Mouse (Mus musculus) embryonic facial prominence, embryonic 14.5 days (tissue): ENCODE results near the gene Xntrpc. TPM values are rescaled to one million over a fixed set of nuclear protein-coding genes. Genes with fewer than 3 reads are reported as not detected.
A peak's percentile ranks its signal among the peaks of the same experiment; 100 is the strongest.

Source experiments
- ATAC-seq: fragments of 200-750 bp; cut with Nextera tagmentation; 2 replicates; pipeline ENCODE4 v1.8.0; 2017; ENCODE audit warnings: low read depth, moderate number of reproducible peaks, moderate TSS enrichment
- DNase-seq: peaks from one replicate; pipeline ENCODE4 v3.0.0-alpha.2; 2015; ENCODE audit warnings: low spot score
- H3K27ac ChIP-seq: fragments of 300-500 bp; sonication (generic); replicated peaks from 2 replicates; pipeline ENCODE4 v1.5.1; 2014; ENCODE audit warnings: low read depth, mild to moderate bottlenecking, low read length, moderate library complexity
- H3K27me3 ChIP-seq: fragments of 300-500 bp; sonication (generic); replicated peaks from 2 replicates; pipeline ENCODE4 v1.6.1; 2014; ENCODE audit warnings: low read length; ENCODE audit not compliant: control insufficient read depth, insufficient read depth
- H3K36me3 ChIP-seq: fragments of 300-500 bp; sonication (generic); 2 replicates; pipeline ENCODE4 v1.6.1; 2014; ENCODE audit warnings: low read length, mixed read lengths; ENCODE audit not compliant: control insufficient read depth, insufficient read depth
- H3K4me1 ChIP-seq: fragments of 300-500 bp; sonication (generic); 2 replicates; pipeline ENCODE4 v1.6.1; 2014; ENCODE audit warnings: antibody characterized with exemption, low read length; ENCODE audit not compliant: control insufficient read depth, insufficient read depth
- H3K4me2 ChIP-seq: fragments of 300-500 bp; sonication (generic); 2 replicates; pipeline ENCODE4 v1.6.1; 2014; ENCODE audit warnings: low read depth, mild to moderate bottlenecking, low read length, moderate library complexity, mixed read lengths
- H3K4me3 ChIP-seq: fragments of 300-500 bp; sonication (generic); 2 replicates; pipeline ENCODE4 v1.5.1; 2014; ENCODE audit warnings: low read depth, mild to moderate bottlenecking, low read length
- H3K9ac ChIP-seq: fragments of 300-500 bp; sonication (generic); 2 replicates; pipeline ENCODE4 v1.6.1; 2014; ENCODE audit warnings: low read depth, mild to moderate bottlenecking, low read length, moderate library complexity, mixed read lengths
- H3K9me3 ChIP-seq: fragments of 300-500 bp; sonication (generic); 2 replicates; pipeline ENCODE4 v1.6.1; 2016; ENCODE audit warnings: low read length; ENCODE audit not compliant: control insufficient read depth
- WGBS: fragments of 180-500 bp; shearing (Covaris S2); extraction: QIAGEN DNeasy Blood & Tissue Kit; methylation state at CpG from one replicate; pipeline ENCODE4 v1.1.7; 2014; 5-methylcytosine and 5-hydroxymethylcytosine counted together
- polyA plus RNA-seq: library from polyadenylated mRNA; unstranded; fragments of >200 nt; fragmentation: Nextera tagmentation; extraction: Ambion mirVana; gene quantifications from 2 replicates; pipeline ENCODE4 v1.2.1, GENCODE M21; 2014

Xntrpc gene
- polyA plus RNA-seq, 1 experiment from 2014 or later = 0.84 TPM

- H3K9ac ChIP-seq = no peak overlapping the region
- H3K9me3 ChIP-seq = no peaks in the 10 kb centered on the region
- H3K4me2 ChIP-seq = no peak overlapping the region
- H3K4me3 ChIP-seq = no peak overlapping the region
- DNase-seq = no peak
- WGBS = 83% methylated on average over 1 of the region's 1 CpGs
- H3K36me3 ChIP-seq = no peaks in the 10 kb centered on the region
- no peak for ATAC-seq
- no peaks in the 10 kb centered on the region for H3K4me1 ChIP-seq
- no peak overlapping the region for H3K27ac ChIP-seq
- H3K27me3 ChIP-seq = no peaks in the 10 kb centered on the region
Observed at GRCm38 (mm10) chr7:102108206-102108605, 42.7 kb downstream of the Xntrpc start.

GRCm38 (mm10) chr7:102109171-102109570 lies 43.7 kb downstream of the Xntrpc start, which contains the start of gene Art5:
Gene Art5 (minus strand): TSS chr7:102109489.
- ATAC-seq (no peak), DNase-seq (no peak)
- Histone ChIP-seq H3K4me2 (no peak within 1 kb of the TSS), H3K4me3 (no peak within 1 kb of the TSS), H3K4me1 (no peaks in the 10 kb centered on the region), H3K9me3 (no peaks in the 10 kb centered on the region), H3K27me3 (no peaks in the 10 kb centered on the region), H3K27ac (no peak within 1 kb of the TSS), H3K36me3 (no peaks in the 10 kb centered on the region), H3K9ac (no peak within 1 kb of the TSS)
- WGBS = 72% methylated on average over 7 of the region's 7 CpGs

GRCm38 (mm10) chr7:102109746-102110145 lies 44.2 kb downstream of the Xntrpc start:
- Histone ChIP-seq H3K36me3 (no peaks in the 10 kb centered on the region), H3K27ac (no peak overlapping the region), H3K4me3 (no peak overlapping the region), H3K4me1 (no peaks in the 10 kb centered on the region), H3K4me2 (no peak overlapping the region), H3K9me3 (no peaks in the 10 kb centered on the region), H3K9ac (no peak overlapping the region), H3K27me3 (no peaks in the 10 kb centered on the region)
- ATAC-seq = no peak
- WGBS = 91% methylated on average over 4 of the region's 4 CpGs
- DNase-seq = no peak

- Histone ChIP-seq H3K4me3 (no peak overlapping the region), H3K4me1 (no peaks in the 10 kb centered on the region), H3K9ac (no peak overlapping the region), H3K4me2 (no peak overlapping the region), H3K36me3 (peaks cover 4% of the 10 kb centered on the region), H3K9me3 (no peaks in the 10 kb centered on the region), H3K27me3 (no peaks in the 10 kb centered on the region), H3K27ac (no peak overlapping the region)
- 79% methylated on average over 33 of the region's 45 CpGs for WGBS
- no peak for ATAC-seq
- no peak for DNase-seq
Observed at GRCm38 (mm10) chr7:102113151-102113729, 47.7 kb downstream of the Xntrpc start.

- H3K27ac ChIP-seq = no peak within 1 kb of the TSS
- H3K9me3 ChIP-seq = no peaks in the 10 kb centered on the region
- no peaks in the 10 kb centered on the region for H3K27me3 ChIP-seq
- no peaks in the 10 kb centered on the region for H3K4me1 ChIP-seq
- no peak within 1 kb of the TSS for H3K4me3 ChIP-seq
- 46% methylated on average over 7 of the region's 7 CpGs for WGBS
- ATAC-seq (peak; percentile 54; the same call in 1 of the 2 replicates), DNase-seq (no peak)
- H3K9ac ChIP-seq = no peak within 1 kb of the TSS
- no peak within 1 kb of the TSS for H3K4me2 ChIP-seq
- peaks cover 38% of the 10 kb centered on the region for H3K36me3 ChIP-seq
Observed at GRCm38 (mm10) chr7:102116579-102117331, 51.2 kb downstream of the Xntrpc start, which contains the start of gene Chrna10. Gene Chrna10 (minus strand): TSS chr7:102116828.

GRCm38 (mm10) chr7:102117382-102117781 lies 51.9 kb downstream of the Xntrpc start:
- DNase-seq (no peak), ATAC-seq (no peak)
- no peak overlapping the region for H3K4me2 ChIP-seq
- H3K27me3 ChIP-seq = no peaks in the 10 kb centered on the region
- H3K9ac ChIP-seq = no peak overlapping the region
- no peaks in the 10 kb centered on the region for H3K9me3 ChIP-seq
- 67% methylated on average over 6 of the region's 6 CpGs for WGBS
- H3K4me1 ChIP-seq = no peaks in the 10 kb centered on the region
- H3K4me3 ChIP-seq = no peak overlapping the region
- H3K36me3 ChIP-seq = peaks cover 44% of the 10 kb centered on the region
- no peak overlapping the region for H3K27ac ChIP-seq

- ATAC-seq (no peak), DNase-seq (no peak)
- Histone ChIP-seq H3K4me1 (no peaks in the 10 kb centered on the region), H3K27ac (no peak overlapping the region), H3K4me3 (no peak overlapping the region), H3K36me3 (peaks cover 74% of the 10 kb centered on the region), H3K9me3 (no peaks in the 10 kb centered on the region), H3K4me2 (no peak overlapping the region), H3K9ac (no peak overlapping the region), H3K27me3 (no peaks in the 10 kb centered on the region)
- WGBS = 95% methylated on average over 10 of the region's 10 CpGs
Observed at GRCm38 (mm10) chr7:102120326-102120725, 54.8 kb downstream of the Xntrpc start.

GRCm38 (mm10) chr7:102132395-102132794 lies 66.9 kb downstream of the Xntrpc start:
- Histone ChIP-seq H3K9ac (no peak overlapping the region), H3K4me1 (no peaks in the 10 kb centered on the region), H3K4me3 (no peak overlapping the region), H3K4me2 (no peak overlapping the region), H3K9me3 (no peaks in the 10 kb centered on the region), H3K27ac (no peak overlapping the region), H3K27me3 (no peaks in the 10 kb centered on the region), H3K36me3 (peaks cover 91% of the 10 kb centered on the region)
- no peak for ATAC-seq
- DNase-seq = no peak
- 86% methylated on average over 4 of the region's 4 CpGs for WGBS

GRCm38 (mm10) chr7:102137464-102137863 lies 72.0 kb downstream of the Xntrpc start:
- 89% methylated on average over 1 of the region's 1 CpGs for WGBS
- H3K4me1 ChIP-seq = no peaks in the 10 kb centered on the region
- H3K4me2 ChIP-seq = no peak overlapping the region
- no peak overlapping the region for H3K9ac ChIP-seq
- H3K9me3 ChIP-seq = no peaks in the 10 kb centered on the region
- peaks cover 94% of the 10 kb centered on the region for H3K36me3 ChIP-seq
- H3K27ac ChIP-seq = no peak overlapping the region
- no peak for DNase-seq
- ATAC-seq = no peak
- no peak overlapping the region for H3K4me3 ChIP-seq
- H3K27me3 ChIP-seq = no peaks in the 10 kb centered on the region
